In the genomic region with DNA sequence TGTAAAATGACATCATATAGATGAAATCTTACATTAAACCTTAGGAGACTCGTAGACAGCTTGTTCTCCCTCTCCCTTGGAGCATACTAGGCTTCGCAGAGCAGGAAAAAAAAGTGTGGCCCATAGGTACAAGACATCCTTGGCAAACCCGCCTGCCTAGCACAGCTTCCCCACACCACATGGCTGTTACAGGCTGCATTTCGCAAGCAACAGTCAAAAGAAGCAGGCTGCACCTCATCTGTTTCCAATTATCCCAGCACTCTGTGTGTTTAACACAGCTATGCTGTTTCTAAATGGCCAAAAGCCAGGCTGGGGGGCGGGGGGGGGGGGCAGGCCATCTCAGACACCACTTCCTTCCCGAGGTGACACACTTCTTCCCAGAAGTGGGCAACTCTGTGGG, we compare ENCODE assay signal across 9 mouse cellular contexts. TPM values are rescaled to one million over a fixed set of nuclear protein-coding genes. Genes with fewer than 3 reads are reported as not detected.
DNase-seq lines count a peak whose midpoint lies in the region; ATAC-seq and TF ChIP-seq lines count a peak whose summit lies in the region.
"Had no signal": no experiment of that assay in that cellular context is flagged by ENCODE, and none has a peak within 500 bp of the region (broad histone marks: within the 10 kb centered on the region; RNA-seq: fewer than 3 reads in every experiment).

No protein-coding gene starts in this region.

- no peak for TF ChIP-seq CTCF in lung, embryonic 14.5 days (IDR thresholded peaks at IDR 0.05; ENCODE audit: low read depth)

- H3K27me3 ChIP-seq in forebrain, embryonic 15.5 days: no peaks in the 10 kb centered on the region
- no peaks in the 10 kb centered on the region for H3K27me3 ChIP-seq in forebrain, embryonic 12.5 days
- H3K27me3 ChIP-seq in lung, embryonic 14.5 days (ENCODE audit: insufficient read depth, low read length): no peaks in the 10 kb centered on the region
- no peaks in the 10 kb centered on the region for H3K27me3 ChIP-seq in embryonic facial prominence, embryonic 11.5 days (ENCODE audit: control insufficient read depth, insufficient read depth, low read length)
- H3K27me3 ChIP-seq in limb, embryonic 15.5 days: no peaks in the 10 kb centered on the region

- 41% methylated on average over 6 of the region's 6 CpGs for WGBS in forebrain, embryonic 15.5 days
- 68% methylated on average over 6 of the region's 6 CpGs for WGBS in forebrain, embryonic 12.5 days
- WGBS in lung, embryonic 14.5 days: 26% methylated on average over 6 of the region's 6 CpGs
- WGBS in embryonic facial prominence, embryonic 11.5 days: 29% methylated on average over 6 of the region's 6 CpGs
- WGBS in limb, embryonic 15.5 days: 17% methylated on average over 6 of the region's 6 CpGs

- no peak overlapping the region for H3K9ac ChIP-seq in forebrain, embryonic 15.5 days (replicated peaks)
- no peak overlapping the region for H3K9ac ChIP-seq in forebrain, embryonic 12.5 days
- H3K9ac ChIP-seq in lung, embryonic 14.5 days: no peak overlapping the region
- H3K9ac ChIP-seq in embryonic facial prominence, embryonic 11.5 days (replicated peaks; ENCODE audit: low read length): no peak overlapping the region
- no peak overlapping the region for H3K9ac ChIP-seq in limb, embryonic 15.5 days

- no peaks in the 10 kb centered on the region for H3K36me3 ChIP-seq in forebrain, embryonic 15.5 days
- no peaks in the 10 kb centered on the region for H3K36me3 ChIP-seq in forebrain, embryonic 12.5 days (replicated peaks)
- no peaks in the 10 kb centered on the region for H3K36me3 ChIP-seq in lung, embryonic 14.5 days (ENCODE audit: insufficient read depth)
- no peaks in the 10 kb centered on the region for H3K36me3 ChIP-seq in embryonic facial prominence, embryonic 11.5 days (replicated peaks; ENCODE audit: control insufficient read depth, insufficient read depth, low read depth, low read length)
- no peaks in the 10 kb centered on the region for H3K36me3 ChIP-seq in limb, embryonic 15.5 days

- DNase-seq in lung, embryonic 14.5 days: peak; percentile 81
- DNase-seq in lung, postnatal 25 days (ENCODE audit: low spot score): no peak
- DNase-seq in embryonic facial prominence, embryonic 11.5 days (ENCODE audit: low spot score): peak; percentile 90
- no peak for DNase-seq in right cerebral cortex, postnatal 4 days
- DNase-seq in cerebellum, adult 9-10 months: no peak

- H3K4me3 ChIP-seq in forebrain, embryonic 15.5 days: no peak overlapping the region
- H3K4me3 ChIP-seq in forebrain, embryonic 12.5 days (replicated peaks): no peak overlapping the region
- no peak overlapping the region for H3K4me3 ChIP-seq in lung, embryonic 14.5 days (ENCODE audit: low read depth, low read length)
- no peak overlapping the region for H3K4me3 ChIP-seq in embryonic facial prominence, embryonic 11.5 days (ENCODE audit: low read depth, low read length)
- no peak overlapping the region for H3K4me3 ChIP-seq in limb, embryonic 15.5 days

- H3K4me2 ChIP-seq in forebrain, embryonic 15.5 days (replicated peaks): no peak overlapping the region
- H3K4me2 ChIP-seq in forebrain, embryonic 12.5 days: no peak overlapping the region
- H3K4me2 ChIP-seq in lung, embryonic 14.5 days: no peak overlapping the region
- H3K4me2 ChIP-seq in embryonic facial prominence, embryonic 11.5 days (ENCODE audit: low read depth, low read length): no peak overlapping the region
- H3K4me2 ChIP-seq in limb, embryonic 15.5 days: no peak overlapping the region

- no peaks in the 10 kb centered on the region for H3K9me3 ChIP-seq in forebrain, embryonic 15.5 days
- no peaks in the 10 kb centered on the region for H3K9me3 ChIP-seq in forebrain, embryonic 12.5 days
- no peaks in the 10 kb centered on the region for H3K9me3 ChIP-seq in lung, embryonic 14.5 days (ENCODE audit: low read depth, low read length)
- H3K9me3 ChIP-seq in embryonic facial prominence, embryonic 11.5 days (replicated peaks; ENCODE audit: control insufficient read depth, low read length): no peaks in the 10 kb centered on the region
- H3K9me3 ChIP-seq in limb, embryonic 15.5 days: no peaks in the 10 kb centered on the region

- H3K27ac ChIP-seq in forebrain, embryonic 15.5 days (replicated peaks): 0 out of 2 replicates have a peak overlapping the region, but pooled peaks have one; percentile 17
- H3K27ac ChIP-seq in forebrain, embryonic 12.5 days: no peak overlapping the region
- 0 out of 2 replicates have a peak overlapping the region, but pooled peaks have one; percentile 9 for H3K27ac ChIP-seq in lung, embryonic 14.5 days (ENCODE audit: low read depth)
- H3K27ac ChIP-seq in embryonic facial prominence, embryonic 11.5 days (replicated peaks; ENCODE audit: low read depth, low read length): 0 out of 2 replicates have a peak overlapping the region, but pooled peaks have one; percentile 38
- H3K27ac ChIP-seq in limb, embryonic 15.5 days: peak overlapping the region; percentile 89
- H3K27ac ChIP-seq: kidney, postnatal 0 days had no signal

- no peak for ATAC-seq in forebrain, embryonic 15.5 days (replicated peaks)
- no peak for ATAC-seq in forebrain, embryonic 12.5 days (ENCODE audit: low FRiP score)
- peak; percentile 78; the same call in 1 of the 2 replicates for ATAC-seq in lung, embryonic 14.5 days (ENCODE audit: insufficient read depth)
- ATAC-seq in embryonic facial prominence, embryonic 11.5 days (replicated peaks; ENCODE audit: insufficient number of reproducible peaks, low FRiP score, low TSS enrichment, low read depth): peak; percentile 44
- peak; percentile 84 for ATAC-seq in limb, embryonic 15.5 days (ENCODE audit: insufficient number of reproducible peaks, low FRiP score, low TSS enrichment, low read depth)

- H3K4me1 ChIP-seq in forebrain, embryonic 15.5 days: peaks cover 17% of the 10 kb centered on the region
- peaks cover 15% of the 10 kb centered on the region for H3K4me1 ChIP-seq in forebrain, embryonic 12.5 days
- 0 out of 2 replicates have a peak, but pooled peaks cover 2% of the 10 kb centered on the region for H3K4me1 ChIP-seq in lung, embryonic 14.5 days (ENCODE audit: insufficient read depth)
- peaks cover 4% of the 10 kb centered on the region; the same call in 1 of the 2 replicates for H3K4me1 ChIP-seq in embryonic facial prominence, embryonic 11.5 days (ENCODE audit: control insufficient read depth, insufficient read depth, low read length)
- H3K4me1 ChIP-seq in limb, embryonic 15.5 days: peaks cover 45% of the 10 kb centered on the region

RNA-seq across cellular contexts. Expression of a gene that starts 20.8 kb away (rescaled TPM):
- 3.9 TPM in 2 replicates for polyA plus RNA-seq in forebrain, embryonic 15.5 days (2015; fragmentation: Nextera tagmentation; extraction: Ambion mirVana)
- 5.2 and 5.9 TPM in 2 replicates for polyA plus RNA-seq in forebrain, embryonic 12.5 days (2016; fragmentation: Nextera tagmentation; extraction: Ambion mirVana)
- 5.4 and 7.9 TPM in 2 replicates for polyA plus RNA-seq in lung, embryonic 14.5 days (2014; fragmentation: Nextera tagmentation; extraction: Ambion mirVana)
- polyA plus RNA-seq in embryonic facial prominence, embryonic 11.5 days (2014; fragmentation: Nextera tagmentation; extraction: Ambion mirVana): 2.9 and 3.4 TPM in 2 replicates
- 4.4 and 5.3 TPM in 2 replicates for polyA plus RNA-seq in limb, embryonic 15.5 days (2015; fragmentation: Nextera tagmentation; extraction: Ambion mirVana)

Comparison
In these comparisons a context has a peak if more than half of its experiments do, and no peak if none do; other contexts are left out.
1. DNase-seq: peak in lung, embryonic 14.5 days (single experiment) and embryonic facial prominence, embryonic 11.5 days (single experiment); none in lung, postnatal 25 days (single experiment), right cerebral cortex, postnatal 4 days (single experiment) and cerebellum, adult 9-10 months (single experiment).
2. ATAC-seq: peak in lung, embryonic 14.5 days (single experiment), embryonic facial prominence, embryonic 11.5 days (single experiment) and limb, embryonic 15.5 days (single experiment); none in forebrain, embryonic 15.5 days (single experiment) and forebrain, embryonic 12.5 days (single experiment).